Mouse (Mus musculus) stomach, adult 2 months (tissue): ENCODE measurements around the gene Cst7. TPM values are rescaled to one million over a fixed set of nuclear protein-coding genes. Genes with fewer than 3 reads are reported as not detected.

Experiments
- polyA plus RNA-seq: library from polyadenylated mRNA; depleted of rRNA; stranded (reverse); fragments of >200 nt; gene quantifications from 2 replicates; pipeline ENCODE4 v1.2.3, GENCODE M21; 2012; rRNA removed

Gene Cst7
- polyA plus RNA-seq: 0.41 and 1.0 TPM in 2 replicates

DNA sequence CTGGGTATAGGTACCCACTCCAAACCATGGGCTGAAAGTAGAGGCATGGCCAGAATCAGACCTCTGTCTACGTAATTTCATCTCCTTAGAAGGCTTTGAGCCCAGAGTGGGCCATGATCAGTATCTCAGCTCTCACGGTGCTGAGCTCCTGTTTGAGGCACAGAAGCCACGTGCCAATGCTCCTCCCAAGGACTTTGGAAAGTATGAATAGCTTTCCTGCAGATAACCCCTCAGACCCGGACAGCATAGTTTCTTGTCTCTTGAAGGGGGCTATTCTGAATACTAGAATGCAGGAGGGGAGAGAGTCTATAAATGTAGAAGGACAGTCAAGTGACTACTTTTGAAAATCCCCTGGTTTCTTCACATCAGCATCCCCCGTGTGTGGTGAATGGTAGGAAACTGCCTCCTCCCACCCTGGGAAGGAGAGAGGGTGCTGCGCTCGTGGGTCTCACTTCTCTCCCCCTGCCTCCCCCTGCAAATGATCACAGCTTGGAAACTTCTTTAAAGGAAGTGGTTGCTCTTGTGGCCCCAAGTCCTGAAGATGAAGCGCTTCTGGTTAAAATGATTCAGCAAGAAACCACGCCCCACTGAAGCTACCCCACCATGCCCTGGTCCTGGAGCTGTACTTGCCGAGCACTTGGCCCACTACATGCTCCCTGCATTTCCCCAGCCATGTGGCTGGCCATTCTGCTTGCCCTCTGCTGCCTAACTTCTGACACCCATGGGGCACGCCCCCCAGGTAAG is at the start of gene Cst7:
Cst7 (plus strand) TSS at position 569 of the 744 bp plus-strand sequence.

DNA sequence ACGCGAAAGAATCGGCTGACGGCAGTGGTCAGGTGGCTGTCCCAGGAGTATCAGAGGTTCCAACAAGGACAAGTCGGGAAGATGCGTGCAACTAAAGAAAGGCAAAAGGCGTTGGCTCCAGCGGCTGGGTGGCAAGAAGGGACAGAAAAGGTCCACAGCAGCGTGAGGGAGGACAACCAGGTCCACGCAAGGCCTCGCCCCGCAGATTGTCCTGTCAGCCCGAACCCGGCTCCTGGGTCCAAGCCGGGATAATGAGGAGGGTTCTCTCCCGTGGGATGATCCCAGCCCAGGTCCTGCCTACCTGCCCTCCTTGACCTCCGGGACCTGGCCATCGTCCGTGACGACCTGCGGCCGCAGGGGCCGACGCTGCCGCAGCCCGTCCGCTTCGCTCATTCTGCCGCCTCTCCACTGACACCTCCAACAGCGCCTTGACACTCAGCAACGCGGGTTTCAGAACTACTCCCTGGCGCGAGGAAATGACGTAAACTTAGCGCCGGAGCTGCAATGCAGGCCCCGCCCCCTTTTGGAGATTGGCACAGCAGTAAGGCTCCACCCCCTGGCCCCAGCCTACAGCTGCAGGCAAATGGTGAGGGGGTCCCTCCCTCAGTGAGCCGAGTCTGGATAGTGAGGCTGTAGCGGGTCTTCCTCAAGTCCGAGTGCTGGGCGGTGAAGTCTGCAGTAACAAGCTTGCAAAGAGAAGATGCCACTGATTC is 38.0 kb downstream of the Cst7 start, which contains the start of gene Apmap:
Apmap (minus strand) TSS at position 481 of the 713 bp plus-strand sequence.

Other genes starting within 250 kb of the Cst7 start
- gene Gm10130, start 246.7 kb upstream of the Cst7 start, polyA plus RNA-seq: not detected in 2 replicates
- not detected in 2 replicates for gene 3300002I08Rik, start 207.7 kb upstream of the Cst7 start, polyA plus RNA-seq
- not detected in 2 replicates for gene Zfp442, start 118.9 kb upstream of the Cst7 start, polyA plus RNA-seq
- gene Zfp345, start 85.3 kb upstream of the Cst7 start, polyA plus RNA-seq: not detected in 2 replicates
- gene Apmap, start 38.2 kb downstream of the Cst7 start, polyA plus RNA-seq: 11.2 and 16.8 TPM in 2 replicates
- gene Acss1, start 98.1 kb downstream of the Cst7 start, polyA plus RNA-seq: 127 and 219 TPM in 2 replicates
- not detected in 2 replicates for gene Vsx1, start 118.9 kb downstream of the Cst7 start, polyA plus RNA-seq
- 13.4 and 13.5 TPM in 2 replicates for gene Entpd6, start 178.6 kb downstream of the Cst7 start, polyA plus RNA-seq
- gene Pygb, start 216.3 kb downstream of the Cst7 start, polyA plus RNA-seq: 39.5 and 43.8 TPM in 2 replicates